Mouse (Mus musculus): ENCODE measurements around the gene Eipr1.

Eipr1 gene

DNA sequence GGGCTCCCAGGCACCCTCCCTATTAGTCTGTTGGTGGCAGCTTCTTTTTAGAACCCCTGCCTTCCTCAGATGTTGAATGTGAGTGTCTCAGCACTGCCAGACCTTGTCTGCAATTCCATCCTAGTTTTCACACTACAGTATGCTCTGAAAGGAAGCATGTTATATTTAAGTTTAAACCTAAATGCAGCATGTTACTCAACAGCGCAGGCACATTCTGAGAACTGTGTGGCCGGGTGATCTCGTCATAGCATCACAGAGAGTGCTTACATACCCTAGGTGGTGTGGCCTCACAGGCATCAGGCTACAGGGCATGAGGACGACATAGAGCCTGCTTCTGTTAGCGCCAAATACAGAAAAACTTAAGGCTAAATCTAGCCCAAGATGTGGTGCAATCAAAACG is 24.0 kb downstream of the Eipr1 start:
- DNase-seq, result no peak

DNA sequence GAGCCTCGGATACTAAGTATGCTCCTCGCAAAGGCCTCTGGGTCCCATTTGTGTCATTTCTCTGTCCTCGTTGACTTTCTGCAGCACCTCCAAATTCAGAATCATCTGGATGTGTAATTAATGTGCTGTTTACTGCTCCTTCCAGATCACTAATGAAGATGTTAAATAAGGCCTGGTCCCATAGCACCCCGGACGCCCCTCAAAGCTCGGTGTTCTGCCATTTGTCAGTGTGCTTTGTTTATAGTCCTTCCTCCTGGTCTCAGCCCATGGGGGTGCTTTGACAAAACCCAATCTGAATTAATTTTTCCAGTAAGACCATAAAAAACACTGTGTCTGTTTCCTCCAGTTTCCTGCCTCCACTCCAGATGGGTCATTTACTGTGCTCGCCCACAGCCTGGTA is 28.6 kb downstream of the Eipr1 start:
- no peak for DNase-seq

DNA sequence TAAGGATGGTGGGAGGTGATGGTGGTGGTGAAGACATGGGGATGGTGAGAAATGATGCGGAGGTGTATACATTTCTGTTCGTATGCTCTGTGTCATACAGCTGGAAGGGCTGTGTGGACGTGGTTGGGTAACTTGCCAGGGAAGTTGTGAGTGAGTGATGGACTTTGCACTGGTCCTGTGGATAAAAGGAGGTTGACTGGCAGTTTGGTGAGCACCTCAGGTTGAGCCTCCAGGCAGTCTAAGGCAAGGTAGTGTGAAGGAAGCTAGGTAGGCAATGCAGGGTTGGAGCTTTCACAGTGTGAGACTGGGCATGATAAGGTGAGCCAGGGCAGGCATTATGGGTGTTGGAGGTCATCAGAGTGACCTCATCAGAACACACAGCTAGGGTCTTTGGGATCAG is 31.0 kb downstream of the Eipr1 start:
- no peak for DNase-seq

DNA sequence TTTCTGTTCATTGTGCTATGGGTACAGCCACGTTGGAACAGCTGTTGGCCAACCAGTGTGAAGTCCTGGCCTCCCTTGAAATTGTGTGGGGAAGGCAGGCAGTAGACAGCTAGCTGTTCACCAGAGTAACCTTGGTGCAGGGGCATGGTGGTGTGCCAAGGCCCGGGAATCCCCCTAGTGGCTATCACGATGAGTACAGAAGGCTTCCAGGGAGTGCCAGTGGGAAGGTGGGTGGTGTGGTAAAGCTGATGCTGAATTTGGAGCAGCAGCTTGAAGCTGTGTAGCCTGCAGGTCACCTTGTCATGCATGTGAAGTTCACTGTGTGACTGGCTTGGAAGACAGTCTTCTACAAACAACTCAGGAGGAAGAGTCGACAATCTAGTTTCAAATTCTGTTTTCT is 32.8 kb downstream of the Eipr1 start:
- DNase-seq, result peak; percentile 42 to 67

DNA sequence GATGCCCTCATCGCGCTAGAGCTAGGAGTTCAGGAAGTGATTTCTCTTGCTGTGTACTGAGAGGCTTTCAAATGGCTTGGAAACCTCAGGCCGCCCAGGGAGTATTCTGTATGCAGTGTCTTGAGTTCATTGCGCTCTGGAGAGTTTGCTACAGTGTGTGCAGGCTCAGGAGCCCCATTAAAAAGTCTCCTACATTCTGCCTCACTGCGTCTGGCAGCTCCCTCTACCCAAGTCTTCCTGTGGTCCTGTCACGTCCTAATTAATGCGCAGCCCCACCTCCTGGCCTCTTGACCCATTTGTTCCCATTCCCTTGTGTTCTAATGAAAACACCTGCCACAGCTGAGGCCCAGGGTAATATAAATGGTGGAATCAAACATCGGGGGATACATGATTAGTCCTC is 33.3 kb downstream of the Eipr1 start:
- DNase-seq, result no peak

DNA sequence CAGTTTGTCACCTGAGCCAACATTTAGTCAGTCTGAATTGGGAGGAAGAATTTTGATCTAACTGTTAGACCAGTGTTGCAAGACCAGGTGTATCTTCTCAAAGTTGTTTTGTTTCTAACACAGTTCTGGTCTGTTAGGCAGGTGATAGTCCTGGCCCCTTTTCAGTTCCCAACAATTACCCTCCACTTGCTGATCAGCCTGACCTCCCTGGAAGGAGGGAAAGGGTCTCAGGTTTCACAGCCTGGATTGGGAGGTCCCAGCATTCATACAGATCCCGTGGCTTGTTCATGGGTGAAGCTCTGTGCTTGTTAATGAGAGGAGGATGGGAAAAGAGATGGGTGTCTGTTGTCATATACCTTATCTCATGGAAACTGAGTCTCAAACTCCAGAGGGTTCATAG is 33.7 kb downstream of the Eipr1 start:
- no peak for DNase-seq

DNA sequence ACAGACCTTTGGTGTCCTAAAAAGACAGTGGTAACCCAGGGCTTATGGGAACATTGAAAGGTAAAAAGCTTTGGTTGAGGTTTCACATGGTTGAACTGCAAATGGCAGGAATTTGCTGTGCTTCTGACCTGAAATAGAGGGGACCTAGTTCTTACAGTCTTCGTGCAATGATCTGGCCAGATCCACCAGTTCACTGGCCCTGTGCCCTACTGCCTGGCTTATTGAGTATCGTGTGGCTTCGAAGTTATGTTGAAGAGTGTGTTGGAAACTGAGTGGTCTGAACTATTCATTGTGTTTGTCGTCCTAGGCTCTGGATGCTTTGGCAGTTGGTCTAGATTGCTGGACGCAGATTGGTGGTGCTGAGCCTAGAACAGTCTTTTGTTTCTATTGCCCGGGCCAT is 34.7 kb downstream of the Eipr1 start:
- peak; percentile 60 to 66 for DNase-seq

DNA sequence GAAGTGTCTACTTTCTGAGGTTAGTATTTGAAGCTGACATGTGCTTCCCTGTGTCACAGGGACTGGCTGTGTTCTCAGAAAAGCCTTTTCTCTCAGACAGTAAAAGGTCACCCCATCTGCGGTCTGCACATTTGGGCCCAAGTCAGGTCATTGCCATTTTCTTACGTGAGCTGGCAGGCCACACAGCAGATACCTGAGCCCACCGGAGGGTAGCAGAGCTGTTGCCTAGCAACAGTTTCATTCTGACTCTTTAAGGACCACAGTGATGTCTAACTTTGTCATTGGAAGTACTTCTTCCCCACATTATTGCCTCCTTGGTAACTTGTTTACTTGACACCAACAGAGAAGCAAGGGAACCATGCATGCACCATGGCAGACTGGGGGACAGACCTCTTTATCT is 41.0 kb downstream of the Eipr1 start:
- no peak for DNase-seq

DNA sequence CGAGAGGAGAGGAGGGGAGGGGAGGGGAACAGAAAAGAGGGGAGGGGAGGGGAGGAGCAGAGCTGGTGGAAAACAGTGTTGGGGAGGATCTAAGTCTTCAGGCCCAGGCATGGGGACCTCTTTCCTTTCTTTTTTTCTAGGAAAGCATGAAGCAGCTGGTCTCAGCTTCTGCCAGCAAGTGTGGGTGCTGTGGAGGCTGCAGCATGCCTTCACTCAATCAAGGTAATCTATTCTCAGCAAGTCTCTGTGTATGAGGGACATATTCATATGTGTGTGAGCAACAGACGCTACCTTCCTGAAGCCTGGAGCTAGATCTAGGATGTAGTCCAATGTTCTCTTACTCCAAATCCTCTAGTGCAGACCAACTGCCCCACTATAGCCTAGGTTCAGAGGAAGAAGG is 42.1 kb downstream of the Eipr1 start:
- DNase-seq, result peak; percentile 55

DNA sequence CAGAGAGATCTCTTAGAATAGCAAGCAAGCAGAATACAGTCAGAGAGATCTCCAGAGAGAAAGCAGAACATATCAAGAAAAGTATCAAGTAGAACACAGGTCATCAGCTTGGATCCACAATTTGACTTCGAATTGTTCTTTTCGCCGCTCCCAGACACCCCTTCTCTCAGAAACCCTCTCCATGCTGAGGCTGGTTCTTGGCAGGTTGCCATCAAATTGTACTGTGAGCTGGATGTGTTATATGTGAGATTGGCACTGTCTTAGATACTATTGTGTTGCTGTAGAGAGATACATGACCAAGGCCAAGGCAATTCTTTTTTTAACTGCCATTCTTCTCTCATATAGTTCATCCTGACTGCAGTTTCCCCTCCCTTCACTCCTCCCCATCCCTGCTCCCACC is 43.4 kb downstream of the Eipr1 start:
- peak; percentile 38 for DNase-seq

DNA sequence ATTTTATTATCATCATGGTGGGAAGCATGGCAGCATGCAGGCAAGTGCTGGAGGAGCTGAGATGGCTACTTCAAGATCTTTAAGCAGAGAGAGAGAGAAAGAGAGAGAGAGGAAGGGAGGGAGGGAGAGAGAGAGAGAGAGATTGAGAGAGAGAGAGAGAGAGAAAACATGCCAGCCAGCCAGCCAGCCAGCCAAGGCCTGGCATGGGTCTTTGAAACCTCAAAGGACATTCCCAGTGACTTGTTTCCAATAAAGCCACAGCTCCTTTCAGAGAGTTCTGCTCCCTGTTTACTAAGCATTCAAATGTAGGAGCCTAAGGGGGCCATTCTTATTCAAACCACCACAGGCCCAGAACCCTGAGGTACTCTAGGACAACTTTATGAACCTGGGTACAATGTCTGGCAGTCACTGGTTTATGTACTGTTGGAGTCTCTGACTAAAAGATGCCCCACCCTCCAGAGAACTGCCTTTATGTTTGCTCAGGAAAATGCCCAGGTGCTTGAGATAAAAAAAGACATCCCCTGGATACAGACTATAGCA is 45.3 kb downstream of the Eipr1 start:
- DNase-seq, result no peak

DNA sequence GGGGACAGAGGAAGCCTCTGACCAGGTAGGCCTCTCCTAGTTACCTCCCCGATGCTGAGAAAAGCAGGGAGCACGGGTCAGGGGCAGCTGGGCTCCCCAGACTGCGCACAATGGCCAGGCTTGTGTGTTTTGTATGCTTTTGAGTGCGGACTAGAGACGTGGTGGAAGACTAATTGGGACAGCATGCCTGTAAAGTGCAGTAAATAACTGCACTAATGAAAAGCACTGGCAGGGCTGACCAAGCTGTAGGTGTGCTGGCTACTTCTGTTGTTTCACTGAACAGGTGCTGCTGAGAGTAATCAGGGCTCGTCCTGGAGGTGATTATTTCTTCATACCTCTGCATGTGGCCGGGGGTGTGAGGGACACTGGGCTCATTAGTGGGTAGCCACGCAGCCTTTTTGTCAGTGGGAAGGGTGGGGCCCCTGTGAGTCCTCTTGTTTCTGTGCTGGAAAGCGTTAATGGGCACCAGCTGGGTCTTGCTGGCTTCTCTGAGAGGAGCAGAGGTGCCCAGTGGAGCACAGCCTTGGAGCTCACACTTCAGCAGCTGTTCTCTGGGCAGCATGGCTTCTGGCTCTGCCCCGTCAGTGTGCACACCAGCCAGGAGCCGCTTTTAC is 48.3 kb downstream of the Eipr1 start:
- peak; percentile 30 to 40 for DNase-seq

DNA sequence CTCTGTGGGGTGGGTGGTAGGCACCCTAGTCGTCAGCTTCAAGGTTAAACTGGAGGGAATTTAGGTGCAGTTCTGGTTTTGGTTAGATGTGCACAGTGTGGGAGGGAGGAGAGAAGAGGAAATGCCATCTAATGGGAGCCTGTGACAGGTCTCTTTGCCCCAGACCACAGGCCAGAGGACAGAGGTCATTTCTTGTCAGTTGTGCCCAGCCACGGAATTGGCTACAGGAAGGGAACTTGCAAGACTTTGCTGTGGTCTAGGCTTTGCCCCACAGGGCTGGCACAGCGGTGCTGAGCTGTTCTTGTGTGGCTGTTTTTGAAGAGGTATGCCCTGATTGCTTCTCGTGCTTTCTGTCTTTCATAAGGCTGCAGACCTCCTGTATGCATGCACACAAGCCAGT is 48.8 kb downstream of the Eipr1 start:
- DNase-seq, result no peak

DNA sequence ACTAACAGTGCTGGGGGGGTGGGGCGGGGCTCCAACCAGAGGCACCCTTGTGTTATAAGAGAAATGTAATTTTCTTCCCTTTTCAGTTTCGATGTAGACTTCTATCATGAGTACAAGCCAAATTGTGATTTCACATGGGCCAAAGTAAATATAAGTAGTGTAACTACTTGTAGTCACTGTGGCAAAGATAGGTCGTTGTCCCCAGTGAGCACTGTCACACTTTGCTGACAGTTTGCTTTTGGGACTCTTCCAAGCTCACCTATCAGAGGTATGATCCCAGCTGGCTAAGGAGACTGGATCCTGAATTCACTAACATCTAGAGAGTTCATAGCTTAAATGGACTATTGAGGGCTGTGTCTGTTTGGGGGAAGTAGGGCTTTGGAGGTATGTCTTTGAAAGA is 49.3 kb downstream of the Eipr1 start:
- no peak for DNase-seq

DNA sequence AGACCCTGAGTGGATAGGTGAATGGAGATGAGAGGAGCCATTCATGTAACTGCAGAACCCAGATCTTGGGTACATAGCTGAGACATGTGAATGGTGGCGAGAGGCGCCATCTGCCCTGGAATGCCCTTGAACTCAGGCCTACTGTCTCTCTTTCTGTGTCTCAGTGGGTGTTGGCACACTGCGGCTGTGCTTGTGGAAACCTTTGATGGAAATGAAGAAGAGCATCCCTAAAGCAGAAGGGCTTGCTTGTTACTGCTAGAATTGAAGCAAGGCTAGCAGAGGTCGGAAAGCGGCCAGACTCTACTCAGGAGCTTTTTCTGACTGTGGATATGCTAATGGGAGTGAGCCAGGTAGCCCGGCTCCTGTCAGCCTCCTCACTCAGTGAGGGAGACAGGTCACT is 50.1 kb downstream of the Eipr1 start:
- DNase-seq, result peak; percentile 56 to 73

DNA sequence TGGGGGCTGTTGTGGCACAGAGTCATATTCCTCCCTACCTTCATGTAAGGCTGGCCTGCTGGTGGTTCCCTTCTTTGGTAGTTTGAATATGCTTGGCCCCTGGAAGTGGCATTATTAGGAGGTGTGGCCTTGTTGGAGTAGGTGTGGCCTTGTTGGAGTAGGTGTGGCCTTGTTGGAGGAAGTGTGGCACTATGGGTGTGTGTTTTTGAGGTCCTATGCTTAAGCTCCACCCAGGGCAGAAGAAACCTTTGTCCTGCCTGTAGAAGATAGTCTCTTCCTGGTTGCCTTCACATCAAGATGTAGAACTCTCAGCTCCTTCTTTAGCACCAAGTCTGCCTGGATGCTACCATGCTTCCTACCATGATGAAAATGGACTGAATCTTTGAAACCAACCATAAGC is 51.4 kb downstream of the Eipr1 start:
- no peak for DNase-seq

DNA sequence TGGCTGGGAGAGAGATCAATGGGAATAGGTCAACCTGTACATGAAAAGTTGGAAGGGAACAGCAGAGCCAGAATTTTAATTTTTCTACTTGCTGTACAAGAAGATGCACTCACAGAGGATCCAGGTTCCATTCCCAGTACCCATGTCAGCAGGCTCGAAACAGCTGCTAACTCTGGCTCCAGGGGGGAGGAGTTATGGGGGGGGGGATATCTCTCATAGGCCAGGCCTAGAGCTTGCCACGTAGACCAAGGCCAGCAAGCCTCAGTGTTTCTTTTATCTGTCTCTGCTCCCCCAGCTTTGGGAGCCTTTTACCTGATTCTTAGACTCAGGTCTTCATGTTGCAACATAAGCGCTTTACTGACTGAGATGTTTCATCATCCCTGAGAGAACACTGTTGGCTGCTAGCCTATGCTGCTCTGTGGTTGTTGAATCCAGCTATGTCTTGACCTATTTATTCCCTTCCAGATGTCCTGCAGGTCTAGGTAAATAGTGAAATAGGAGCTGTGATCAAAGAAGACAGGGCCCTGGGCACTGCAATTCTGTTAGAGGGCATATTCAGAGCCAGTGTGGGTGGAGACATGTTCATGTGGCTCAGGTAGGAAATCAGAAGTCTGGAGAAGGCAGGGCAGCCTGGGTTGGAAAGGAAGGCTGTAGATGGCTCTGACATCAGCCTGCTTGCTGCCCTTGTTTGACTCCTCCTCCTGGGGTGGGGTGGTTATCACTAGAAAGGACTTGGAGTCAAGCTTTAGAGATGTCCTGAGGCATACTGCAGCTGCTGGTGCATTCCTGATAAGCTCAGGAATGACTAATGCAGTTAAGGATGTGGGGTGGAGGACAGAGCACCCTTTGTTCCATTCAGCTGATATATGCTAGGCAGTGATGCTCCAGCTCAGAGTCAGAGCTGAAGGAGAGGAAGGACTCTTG is 53.2 kb downstream of the Eipr1 start:
- peak; percentile 42 to 58 for DNase-seq

DNA sequence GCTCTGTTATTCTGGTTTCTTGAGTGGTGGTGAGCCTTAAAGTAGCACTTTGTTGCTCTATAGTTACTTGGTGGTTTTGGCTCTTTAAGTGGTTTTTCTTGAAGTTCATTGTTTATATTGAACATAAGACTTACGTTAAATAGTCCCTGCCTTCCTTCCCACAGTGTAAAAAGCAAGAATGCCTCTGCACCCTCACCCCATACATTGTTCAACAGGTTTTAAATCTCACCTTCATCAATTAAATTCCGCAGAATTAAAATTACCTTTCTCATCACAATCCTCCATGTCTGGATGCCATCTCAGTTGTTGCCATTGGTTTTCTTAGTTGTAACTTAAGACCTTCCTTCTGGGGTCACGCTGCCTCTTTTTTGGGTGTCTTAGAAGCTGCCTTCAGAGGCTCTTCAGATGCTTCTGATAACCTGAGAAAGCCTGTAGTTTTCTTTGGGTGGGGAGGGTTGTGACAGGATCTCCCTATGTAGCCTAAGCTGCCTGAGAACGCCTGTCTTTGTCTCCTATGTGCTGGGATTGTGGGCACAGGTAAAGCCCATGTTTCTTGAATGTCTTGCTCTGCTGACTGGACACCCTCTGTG is 57.3 kb downstream of the Eipr1 start:
- DNase-seq, result no peak

DNA sequence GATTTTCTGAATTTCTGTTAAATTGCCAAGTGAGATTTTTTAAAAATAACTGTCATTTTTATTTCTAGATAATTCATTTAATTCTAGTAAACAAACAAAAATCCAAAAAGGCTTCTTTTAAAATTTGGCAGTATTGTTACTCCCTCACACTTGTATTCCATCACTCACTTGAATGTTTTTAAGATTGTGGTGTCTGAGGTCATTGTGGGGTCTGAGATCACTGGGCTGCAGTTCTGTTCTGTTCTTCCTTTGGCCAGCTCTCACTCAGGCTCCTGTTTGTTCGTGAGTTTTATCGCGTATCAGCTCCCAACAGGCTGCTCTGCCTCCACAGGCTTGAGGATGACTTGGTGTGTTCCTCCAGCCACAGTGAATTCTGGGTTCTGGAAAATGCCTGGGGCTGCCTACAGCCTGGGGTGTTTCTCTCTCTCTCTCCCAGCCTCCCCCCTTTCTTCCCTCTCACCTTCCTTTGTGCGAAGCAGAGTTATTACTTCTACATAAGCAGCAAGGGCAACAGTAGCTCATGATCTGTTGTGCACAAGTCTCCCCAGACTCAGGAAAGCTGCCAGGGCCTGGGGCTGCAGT is 58.2 kb downstream of the Eipr1 start:
- DNase-seq, result peak in 1 of 2 experiments; percentile 35

DNA sequence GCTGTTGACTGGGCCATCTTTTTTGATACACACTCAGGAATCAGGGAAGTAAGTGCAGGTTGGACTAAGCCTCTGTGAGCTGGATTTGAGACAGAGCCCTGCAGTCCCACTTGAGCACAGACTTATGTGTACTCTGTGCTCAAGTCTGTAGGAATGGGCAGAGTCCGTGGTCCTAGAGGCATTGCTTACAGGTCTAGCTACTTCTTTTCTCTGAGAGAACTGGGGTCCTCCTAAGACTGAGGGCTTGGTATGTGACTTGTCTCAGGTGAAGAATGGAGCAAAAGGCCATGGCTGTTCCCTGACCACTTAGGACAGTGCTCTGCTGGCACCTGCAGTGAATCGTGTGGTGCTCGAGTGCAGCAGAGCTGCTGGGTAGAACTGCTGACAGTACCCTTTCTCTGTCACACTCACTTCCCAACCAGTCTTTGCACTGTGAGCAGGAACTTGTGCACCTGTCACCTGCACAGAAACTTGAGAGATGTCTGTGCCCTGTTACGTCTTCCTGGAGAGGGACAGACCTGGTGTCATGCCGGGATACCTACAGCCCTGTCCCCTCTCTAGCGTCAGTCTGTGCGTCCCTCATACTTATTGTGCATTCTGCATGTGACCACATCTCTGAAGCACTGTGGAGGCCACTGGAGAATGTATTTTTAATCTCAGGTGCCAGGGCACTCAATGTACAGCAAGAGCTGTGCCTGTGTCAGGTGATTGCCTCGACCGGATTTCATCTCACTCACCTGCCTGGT is 65.3 kb downstream of the Eipr1 start:
- no peak for DNase-seq

DNA sequence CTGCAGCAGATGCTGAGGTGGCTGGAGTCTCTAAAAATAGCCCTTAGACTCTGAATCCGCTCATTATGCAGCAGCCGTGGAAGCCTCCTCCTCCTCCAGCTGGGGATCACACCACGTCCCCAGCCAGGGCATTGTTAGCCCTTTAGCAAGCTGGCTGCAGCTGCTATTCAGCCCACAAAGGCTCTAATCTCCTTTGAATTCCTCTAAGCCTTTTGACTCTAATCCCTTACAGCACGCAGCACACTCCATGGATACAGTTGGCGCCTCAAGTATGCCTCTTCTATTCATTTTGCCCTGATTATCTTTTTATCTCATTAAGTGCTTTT is 65.8 kb downstream of the Eipr1 start:
- no peak for DNase-seq

DNA sequence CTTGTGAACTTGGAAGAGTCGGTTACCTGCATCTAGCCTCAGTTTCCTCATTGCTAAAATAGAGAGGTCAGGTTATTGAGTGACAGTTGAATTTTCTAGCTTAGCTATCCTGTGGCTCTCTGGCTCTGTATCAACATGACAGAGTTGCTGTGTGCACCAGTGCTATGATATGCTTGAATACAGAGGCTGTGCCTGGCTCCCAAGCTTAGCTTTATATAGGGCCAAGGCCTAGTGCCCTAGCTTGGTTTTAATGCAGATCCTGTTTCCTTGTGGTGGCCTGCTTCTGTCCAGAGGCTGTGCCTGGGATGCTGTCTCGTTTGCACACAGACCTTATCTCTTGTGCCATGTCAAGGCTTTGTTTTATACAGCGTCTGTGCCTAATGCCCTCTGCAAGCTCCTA is 66.3 kb downstream of the Eipr1 start:
- DNase-seq, result no peak

DNA sequence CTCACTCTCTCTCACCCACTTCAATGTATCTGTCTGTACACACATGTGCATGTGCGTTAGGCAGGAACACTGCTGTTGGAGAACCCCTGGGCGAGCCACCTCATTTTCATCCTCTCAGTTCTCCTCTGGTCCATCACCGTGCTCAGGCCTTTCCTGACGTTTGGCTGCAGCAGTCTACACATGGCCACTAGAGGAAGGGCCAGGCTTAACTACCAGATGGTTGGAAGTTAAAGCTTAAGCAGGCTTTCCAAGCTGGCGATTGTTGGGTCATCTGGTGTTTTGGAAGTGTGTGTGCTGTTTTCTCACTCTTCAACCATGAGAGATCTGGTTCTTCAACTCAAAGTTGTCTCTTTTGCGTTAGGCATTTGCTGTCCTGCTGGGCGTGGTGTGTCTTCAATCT is 71.9 kb downstream of the Eipr1 start:
- peak; percentile 45 to 48 for DNase-seq

Measured in cerebellum, postnatal 14 days (tissue).